9 mouse cellular contexts compared by ENCODE assay signal in genomic region chr7:143055499-143056186, GRCm38 (mm10). TPM values are rescaled to one million over a fixed set of nuclear protein-coding genes. Genes with fewer than 3 reads are reported as not detected.
DNase-seq lines count a peak whose midpoint lies in the region; ATAC-seq and TF ChIP-seq lines count a peak whose summit lies in the region.
"Had no signal": no experiment of that assay in that cellular context is flagged by ENCODE, and none has a peak within 500 bp of the region (broad histone marks: within the 10 kb centered on the region; RNA-seq: fewer than 3 reads in every experiment).

No protein-coding gene starts in this region.

- WGBS in kidney, adult 2 months, result 57% methylated on average over 11 of the region's 11 CpGs
- WGBS in heart, postnatal 0 days, result 34% methylated on average over 11 of the region's 11 CpGs
- 29% methylated on average over 9 of the region's 11 CpGs for WGBS in macrophage (ENCODE audit: missing documents)

- no peaks in the 10 kb centered on the region for H3K27me3 ChIP-seq in kidney, adult 2 months (replicated peaks; ENCODE audit: control insufficient read depth, insufficient read depth, low read length)
- H3K27me3 ChIP-seq in heart, postnatal 0 days (ENCODE audit: control insufficient read depth, insufficient read depth, low read length), result no peaks in the 10 kb centered on the region

- peak overlapping the region; percentile 99 for H3K9ac ChIP-seq in heart, postnatal 0 days (replicated peaks; ENCODE audit: low read depth, low read length)

- H3K79me2 ChIP-seq in macrophage (ENCODE audit: inconsistent target), result peaks cover 68% of the 10 kb centered on the region

- H3K4me3 ChIP-seq in kidney, adult 2 months (ENCODE audit: insufficient read depth, low read depth, low read length), result peak overlapping the region; percentile 22
- H3K4me3 ChIP-seq in bone marrow macrophage, adult 2 months (ENCODE audit: insufficient read depth, low read length), result peak overlapping the region; percentile 23
- peak overlapping the region; percentile 96 for H3K4me3 ChIP-seq in heart, postnatal 0 days (ENCODE audit: low read depth, low read length)
- H3K4me3 ChIP-seq in macrophage (ENCODE audit: inconsistent target), result no peak overlapping the region

- no peak for TF ChIP-seq CTCF in kidney, adult 2 months (conservative IDR thresholded peaks at IDR 0.05; ENCODE audit: insufficient read depth, insufficient read length, low read depth, low read length)
- no peak for TF ChIP-seq CTCF in bone marrow macrophage, adult 2 months (IDR thresholded peaks at IDR 0.05; ENCODE audit: low read depth, low read length)
- no peak for TF ChIP-seq CTCF in heart, postnatal 0 days (IDR thresholded peaks at IDR 0.05; ENCODE audit: low read depth)

- no peak for TF ChIP-seq POLR2A in kidney, adult 2 months (IDR thresholded peaks at IDR 0.05; ENCODE audit: low read depth, low read length)
- no peak for TF ChIP-seq POLR2A in bone marrow macrophage, adult 2 months (IDR thresholded peaks at IDR 0.05; ENCODE audit: borderline replicate concordance, low read depth, low read length)

- no peak for TF ChIP-seq EP300 in heart, postnatal 0 days (IDR thresholded peaks at IDR 0.05; ENCODE audit: low read depth)

- H3K4me2 ChIP-seq in heart, postnatal 0 days (ENCODE audit: low read depth, low read length), result peak overlapping the region; percentile 97

- peaks cover 46% of the 10 kb centered on the region for H3K4me1 ChIP-seq in kidney, adult 2 months (ENCODE audit: control insufficient read depth, insufficient read depth, low read length)
- H3K4me1 ChIP-seq in bone marrow macrophage, adult 2 months (ENCODE audit: control insufficient read depth, insufficient read depth, low read length), result peaks cover 62% of the 10 kb centered on the region
- H3K4me1 ChIP-seq in heart, postnatal 0 days (ENCODE audit: control insufficient read depth, insufficient read depth), result peaks cover 75% of the 10 kb centered on the region

- peak; percentile 37 for DNase-seq in kidney, adult 2 months
- no peak for DNase-seq in kidney, adult 11 months
- DNase-seq in heart, postnatal 0 days (ENCODE audit: low spot score), result no peak
- no peak for DNase-seq in frontal cortex, postnatal 14 days (ENCODE audit: low spot score in 2 of 2)
- DNase-seq in c-Kit-positive CD71-positive TER-119-positive erythroid progenitor cells, embryonic 14.5 days (ENCODE audit: low spot score), result no peak

- H3K36me3 ChIP-seq in kidney, adult 2 months (ENCODE audit: control insufficient read depth, insufficient read depth, low read length), result no peaks in the 10 kb centered on the region
- H3K36me3 ChIP-seq in heart, postnatal 0 days (replicated peaks; ENCODE audit: control insufficient read depth, insufficient read depth, low read length), result peaks cover 13% of the 10 kb centered on the region; the same call in 1 of the 2 replicates
- no peaks in the 10 kb centered on the region for H3K36me3 ChIP-seq in macrophage (ENCODE audit: inconsistent target)

- H3K27ac ChIP-seq in kidney, adult 2 months (ENCODE audit: insufficient read depth, low read depth, low read length), result peak overlapping the region; percentile 5
- peak overlapping the region; percentile 38 for H3K27ac ChIP-seq in bone marrow macrophage, adult 2 months (ENCODE audit: insufficient read depth, low read depth, low read length)
- H3K27ac ChIP-seq in heart, postnatal 0 days (ENCODE audit: low read depth), result peak overlapping the region; percentile 99
- peak overlapping the region; percentile 44 for H3K27ac ChIP-seq in macrophage

- no peaks in the 10 kb centered on the region for H3K9me3 ChIP-seq in heart, postnatal 0 days (replicated peaks; ENCODE audit: control insufficient read depth, low read length)

- ATAC-seq in heart, postnatal 0 days (ENCODE audit: insufficient read depth, low read depth), result no peak
- no peak for ATAC-seq in CD4-positive, CD25-positive, alpha-beta regulatory T cell, adult 4 months

RNA-seq across cellular contexts. Expression of gene Cd81, which starts 3.1 kb away (rescaled TPM):
- 801 and 824 TPM in 2 replicates for polyA plus RNA-seq in kidney, adult 2 months (2012; rRNA removed)
- 314 and 321 TPM in 2 replicates for polyA plus RNA-seq in bone marrow macrophage, adult 2 months (2012; ENCODE audit: insufficient read depth, insufficient read length, missing spikeins)
- 1,221 and 1,316 TPM in 2 replicates for total RNA-seq in heart, postnatal 0 days (2014; rRNA removed; ENCODE audit: low replicate concordance)
- polyA plus RNA-seq in heart, postnatal 0 days (2015; fragmentation: Nextera tagmentation; extraction: Ambion mirVana), result 793 and 811 TPM in 2 replicates
- 100 to 1,000 TPM in 1 of 26 experiments, 10 to 100 TPM in 25; 16.9 to 122 (median 35.5) TPM for total RNA-seq in macrophage (2018; cell fraction: chromatin; rRNA removed)
- 100 to 1,000 TPM; 101 to 168 (median 133) TPM for total RNA-seq in macrophage (2018; cell fraction: cytosol; rRNA removed)
- total RNA-seq in macrophage (2018; cell fraction: nucleus; rRNA removed), result 100 to 1,000 TPM in 16 of 26 experiments, 10 to 100 TPM in 10; 64.2 to 209 (median 121) TPM
- polyA plus RNA-seq in macrophage (2018), result 105 to 150 TPM (median 143 TPM) in 3 replicates
- polyA plus RNA-seq in CD4-positive, CD25-positive, alpha-beta regulatory T cell, adult 4 months (2017; shearing (Covaris generic)), result 100 to 1,000 TPM; 290 to 354 TPM

RNA-seq across cellular contexts. Expression of gene Tssc4, which starts 13.4 kb away (rescaled TPM):
- polyA plus RNA-seq in kidney, adult 2 months (2012; rRNA removed), result 64.8 and 74.5 TPM in 2 replicates
- 17.5 and 23.0 TPM in 2 replicates for polyA plus RNA-seq in bone marrow macrophage, adult 2 months (2012; ENCODE audit: insufficient read depth, insufficient read length, missing spikeins)
- 61.9 and 71.7 TPM in 2 replicates for total RNA-seq in heart, postnatal 0 days (2014; rRNA removed; ENCODE audit: low replicate concordance)
- polyA plus RNA-seq in heart, postnatal 0 days (2015; fragmentation: Nextera tagmentation; extraction: Ambion mirVana), result 33.7 and 34.0 TPM in 2 replicates
- 10 to 100 TPM in 16 of 26 experiments, 1 to 10 TPM in 10; 3.8 to 29.1 (median 11.1) TPM for total RNA-seq in macrophage (2018; cell fraction: chromatin; rRNA removed)
- total RNA-seq in macrophage (2018; cell fraction: cytosol; rRNA removed), result 10 to 100 TPM in 22 of 26 experiments, 1 to 10 TPM in 4; 6.4 to 19.3 (median 16.0) TPM
- 10 to 100 TPM in 23 of 26 experiments, 1 to 10 TPM in 3; 5.4 to 31.7 (median 18.3) TPM for total RNA-seq in macrophage (2018; cell fraction: nucleus; rRNA removed)
- polyA plus RNA-seq in macrophage (2018), result 11.1 to 20.1 TPM (median 14.3 TPM) in 3 replicates
- polyA plus RNA-seq in CD4-positive, CD25-positive, alpha-beta regulatory T cell, adult 4 months (2017; shearing (Covaris generic)), result 10 to 100 TPM; 34.8 to 52.8 TPM

RNA-seq across cellular contexts. Expression of gene Trpm5, which starts 38.8 kb away (rescaled TPM):
- polyA plus RNA-seq in kidney, adult 2 months (2012; rRNA removed), result 0.03 TPM in 2 replicates
- not detected in 2 replicates for polyA plus RNA-seq in bone marrow macrophage, adult 2 months (2012; ENCODE audit: insufficient read depth, insufficient read length, missing spikeins)
- total RNA-seq in heart, postnatal 0 days (2014; rRNA removed; ENCODE audit: low replicate concordance), result 0.61 and 2.1 TPM in 2 replicates
- 0.70 and 1.6 TPM in 2 replicates for polyA plus RNA-seq in heart, postnatal 0 days (2015; fragmentation: Nextera tagmentation; extraction: Ambion mirVana)
- under 1 TPM in 1 of 26 experiments, not detected in 25; 0.35 TPM for total RNA-seq in macrophage (2018; cell fraction: chromatin; rRNA removed)
- not detected for total RNA-seq in macrophage (2018; cell fraction: cytosol; rRNA removed)
- not detected for total RNA-seq in macrophage (2018; cell fraction: nucleus; rRNA removed)
- polyA plus RNA-seq in macrophage (2018), result not detected in 3 replicates
- not detected for polyA plus RNA-seq in CD4-positive, CD25-positive, alpha-beta regulatory T cell, adult 4 months (2017; shearing (Covaris generic))
- total RNA-seq: layer of hippocampus, postnatal 36 days had no signal

RNA-seq across cellular contexts. Expression of gene Kcnq1, which starts 50.5 kb away (rescaled TPM):
- 24.0 and 27.5 TPM in 2 replicates for polyA plus RNA-seq in kidney, adult 2 months (2012; rRNA removed)
- not detected in 2 replicates for polyA plus RNA-seq in bone marrow macrophage, adult 2 months (2012; ENCODE audit: insufficient read depth, insufficient read length, missing spikeins)
- 73.3 and 75.9 TPM in 2 replicates for total RNA-seq in heart, postnatal 0 days (2014; rRNA removed; ENCODE audit: low replicate concordance)
- 36.4 and 37.2 TPM in 2 replicates for polyA plus RNA-seq in heart, postnatal 0 days (2015; fragmentation: Nextera tagmentation; extraction: Ambion mirVana)
- 1 to 10 TPM in 4 of 26 experiments, under 1 TPM in 7, not detected in 15; 0.31 to 4.2 (median 0.82) TPM for total RNA-seq in macrophage (2018; cell fraction: chromatin; rRNA removed)
- under 1 TPM in 24 of 26 experiments, not detected in 2; 0.03 to 0.24 (median 0.09) TPM for total RNA-seq in macrophage (2018; cell fraction: cytosol; rRNA removed)
- total RNA-seq in macrophage (2018; cell fraction: nucleus; rRNA removed), result 1 to 10 TPM in 1 of 26 experiments, under 1 TPM in 4, not detected in 21; 0.15 to 1.2 (median 0.67) TPM
- polyA plus RNA-seq in macrophage (2018), result 0.07 to 0.32 TPM in 2 of 3 replicates, not detected in the other
- not detected for polyA plus RNA-seq in CD4-positive, CD25-positive, alpha-beta regulatory T cell, adult 4 months (2017; shearing (Covaris generic))

RNA-seq across cellular contexts. Expression of gene Tspan32, which starts 50.8 kb away (rescaled TPM):
- polyA plus RNA-seq in kidney, adult 2 months (2012; rRNA removed), result 0.99 and 5.1 TPM in 2 replicates
- polyA plus RNA-seq in bone marrow macrophage, adult 2 months (2012; ENCODE audit: insufficient read depth, insufficient read length, missing spikeins), result 23.9 and 25.7 TPM in 2 replicates
- 0.46 and 0.50 TPM in 2 replicates for total RNA-seq in heart, postnatal 0 days (2014; rRNA removed; ENCODE audit: low replicate concordance)
- polyA plus RNA-seq in heart, postnatal 0 days (2015; fragmentation: Nextera tagmentation; extraction: Ambion mirVana), result 1.1 and 1.7 TPM in 2 replicates
- total RNA-seq in macrophage (2018; cell fraction: chromatin; rRNA removed), result 10 to 100 TPM in 22 of 26 experiments, 1 to 10 TPM in 4; 3.4 to 54.6 (median 29.8) TPM
- 10 to 100 TPM; 10.3 to 29.2 (median 21.3) TPM for total RNA-seq in macrophage (2018; cell fraction: cytosol; rRNA removed)
- 10 to 100 TPM in 24 of 26 experiments, 1 to 10 TPM in 2; 8.3 to 55.5 (median 26.9) TPM for total RNA-seq in macrophage (2018; cell fraction: nucleus; rRNA removed)
- polyA plus RNA-seq in macrophage (2018), result 12.2 to 22.1 TPM (median 14.6 TPM) in 3 replicates
- 100 to 1,000 TPM; 672 to 754 TPM for polyA plus RNA-seq in CD4-positive, CD25-positive, alpha-beta regulatory T cell, adult 4 months (2017; shearing (Covaris generic))

Comparison
In these comparisons a context has a peak if more than half of its experiments do, and no peak if none do; other contexts are left out.
1. H3K27ac ChIP-seq: peak in every context shown above with its lines; median percentile 99 in heart, postnatal 0 days; 44 in macrophage; 38 in bone marrow macrophage, adult 2 months; 5 in kidney, adult 2 months.